Mouse (Mus musculus) heart, embryonic 11.5 days (tissue): Measurements from ENCODE around the gene Dnajc22. TPM values are rescaled to one million over a fixed set of nuclear protein-coding genes. Genes with fewer than 3 reads are reported as not detected.

Source experiments
- microRNA-seq: library from miRNA; unstranded; fragments of <30 nt; microRNA quantifications from one replicate; pipeline ENCODE4, GENCODE M21; 2016; ENCODE audit warnings: borderline number of aligned reads
- polyA plus RNA-seq: library from polyadenylated mRNA; unstranded; fragments of >200 nt; fragmentation: Nextera tagmentation; extraction: Ambion mirVana; gene quantifications from 2 replicates; pipeline ENCODE4 v1.2.1, GENCODE M21; 2014

The Dnajc22 gene
- polyA plus RNA-seq, 1 experiment from 2014 or later = 1.7 TPM

Small RNA genes lying within 50 kb of the gene (microRNA-seq; reads per million reads assigned to microRNA genes)
- gene Mir6960 = 2.0 reads per million, percentile 25 among the genes with 10 or more reads in this experiment

Other genes starting within 250 kb of the Dnajc22 start
- 12.7 and 16.1 TPM in 2 replicates for gene Kmt2d, start 222.0 kb upstream of the Dnajc22 start, polyA plus RNA-seq
- gene Rhebl1, start 198.6 kb upstream of the Dnajc22 start, polyA plus RNA-seq = 6.5 and 8.8 TPM in 2 replicates
- 2.5 and 5.0 TPM in 2 replicates for gene Dhh, start 194.6 kb upstream of the Dnajc22 start, polyA plus RNA-seq
- 4.0 and 5.7 TPM in 2 replicates for gene Lmbr1l, start 174.9 kb upstream of the Dnajc22 start, polyA plus RNA-seq
- 1,819 and 1,826 TPM in 2 replicates for gene Tuba1b, start 158.6 kb upstream of the Dnajc22 start, polyA plus RNA-seq
- gene Gm49450, start 139.6 kb upstream of the Dnajc22 start, polyA plus RNA-seq = not detected in 2 replicates
- 1,237 and 1,376 TPM in 2 replicates for gene Tuba1a, start 139.5 kb upstream of the Dnajc22 start, polyA plus RNA-seq
- gene Tuba1c, start 63.3 kb upstream of the Dnajc22 start, polyA plus RNA-seq = 167 and 169 TPM in 2 replicates
- gene Prph, start 38.0 kb upstream of the Dnajc22 start, polyA plus RNA-seq = 0.09 and 0.59 TPM in 2 replicates
- gene Troap, start 18.6 kb upstream of the Dnajc22 start, polyA plus RNA-seq = 21.1 and 22.0 TPM in 2 replicates
- gene C1ql4, start 5.4 kb upstream of the Dnajc22 start, polyA plus RNA-seq = 0.20 and 0.27 TPM in 2 replicates
- 43.5 and 45.2 TPM in 2 replicates for gene Spats2, start 32.7 kb downstream of the Dnajc22 start, polyA plus RNA-seq
- 0.14 TPM in 1 of 2 replicates, not detected in the other for gene Kcnh3, start 131.7 kb downstream of the Dnajc22 start, polyA plus RNA-seq
- 154 and 162 TPM in 2 replicates for gene Mcrs1, start 158.8 kb downstream of the Dnajc22 start, polyA plus RNA-seq
- 34.6 and 37.4 TPM in 2 replicates for gene Prpf40b, start 201.9 kb downstream of the Dnajc22 start, polyA plus RNA-seq
- 0.17 and 0.66 TPM in 2 replicates for gene Fam186b, start 202.7 kb downstream of the Dnajc22 start, polyA plus RNA-seq